Mouse (Mus musculus) erythroid progenitor cell, adult 5-6 weeks (primary cell): ENCODE results near the gene Cdc73. TPM values are rescaled to one million over a fixed set of nuclear protein-coding genes. Genes with fewer than 3 reads are reported as not detected.

Experiments
- ATAC-seq: replicated peaks from 2 replicates; pipeline ENCODE4 v1.8.0; 2016; ENCODE audit warnings: moderate number of reproducible peaks, mild to moderate bottlenecking, moderate TSS enrichment, inconsistent platforms; ENCODE audit not compliant: poor library complexity, low FRiP score, severe bottlenecking
- total RNA-seq, 2 experiments: library from RNA; stranded (forward) in 1 of 2; stranded (reverse) in 1 of 2; fragments of 150-400 nt in 1 of 2; fragments of 186-747, 209-891 nt in 1 of 2; gene quantifications; 2 replicates each; pipeline versions ENCODE4 v1.2.3 to v1.2.4; 2015 to 2017; ENCODE audit warnings: low replicate concordance in 2 of 2

Cdc73 gene
- total RNA-seq, 2 experiments from 2014 or later, result 20.1 to 29.4 TPM

DNA sequence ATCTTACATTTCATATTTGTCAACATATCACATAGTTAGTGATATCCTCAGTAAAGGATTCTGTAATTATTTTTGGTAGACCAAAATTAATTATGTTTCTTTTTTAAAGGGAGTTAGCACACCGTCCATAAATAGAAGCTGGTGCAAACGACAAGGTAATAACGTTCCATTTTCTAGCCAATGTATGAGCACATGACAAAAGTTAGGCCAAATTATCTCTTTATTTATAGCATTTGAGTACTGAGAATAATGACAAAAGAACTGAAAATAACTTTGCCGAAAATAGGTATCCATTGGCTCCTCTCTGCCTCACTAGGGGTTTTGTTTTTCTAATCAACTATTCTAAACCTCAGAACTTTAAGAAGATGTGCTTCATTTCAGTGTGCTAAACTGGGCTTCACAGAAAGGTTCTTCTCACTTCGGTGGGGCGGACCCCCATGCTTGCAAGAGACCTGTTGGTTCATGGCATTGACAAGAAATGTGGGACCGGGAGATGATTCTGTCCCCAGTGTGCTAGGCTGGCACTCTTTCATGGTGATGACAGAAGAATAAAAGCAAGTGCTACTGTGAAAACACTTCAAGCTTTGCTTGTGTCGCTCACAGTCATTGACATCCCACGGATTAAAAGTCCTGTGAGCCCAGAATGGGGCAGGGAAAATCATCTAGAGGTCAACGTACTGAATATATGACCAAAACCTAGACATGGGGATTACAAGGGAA lies 125.7 kb downstream of the Cdc73 start:
- no peak for ATAC-seq

GRCm38 (mm10) chr1:143558235-143558634 lies 144.5 kb downstream of the Cdc73 start:
- ATAC-seq, result no peak

DNA sequence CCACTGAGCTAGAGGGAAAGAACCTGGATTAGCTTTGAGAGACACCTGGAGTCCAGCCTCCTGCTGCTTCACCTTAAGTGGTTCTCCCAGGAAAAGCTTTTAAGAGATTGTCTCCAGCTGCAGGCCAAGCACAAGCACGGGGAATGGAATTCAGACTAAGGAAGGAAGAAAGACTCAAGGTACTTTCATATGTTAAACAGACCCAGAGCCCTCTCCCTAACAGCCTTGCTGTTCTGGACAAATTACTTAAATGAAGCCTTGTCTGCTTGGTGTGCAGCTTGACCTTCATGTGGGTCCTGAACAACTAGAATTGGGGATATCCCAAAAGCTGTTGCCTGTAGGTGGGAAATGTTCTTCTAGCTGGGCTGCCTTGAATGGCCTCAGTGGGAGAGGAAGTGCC lies 147.2 kb downstream of the Cdc73 start:
- ATAC-seq, result no peak

DNA sequence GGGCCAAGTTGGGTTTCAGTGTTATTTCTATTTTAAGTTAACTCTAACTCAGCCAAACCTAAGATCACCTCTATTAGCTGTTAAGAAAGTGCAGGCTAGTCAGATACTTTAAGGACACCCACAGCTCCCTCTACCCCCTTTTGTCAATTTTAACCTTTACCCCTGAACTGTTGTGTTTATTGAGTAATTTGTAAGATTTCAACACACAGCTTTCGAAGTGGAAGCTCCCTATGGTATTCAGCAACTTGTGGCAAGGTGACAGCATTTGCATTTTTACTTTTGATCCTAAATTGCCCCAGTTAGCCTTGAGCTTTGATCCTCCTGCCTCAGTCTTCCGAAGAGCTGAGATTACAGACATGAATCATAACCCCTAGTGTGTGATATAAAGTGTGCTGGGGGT lies 148.1 kb downstream of the Cdc73 start:
- ATAC-seq, result no peak

Other genes starting within 250 kb of the Cdc73 start
- gene B3galt2, start 62.2 kb downstream of the Cdc73 start, total RNA-seq (2015; ENCODE audit: low replicate concordance), result not detected in 2 replicates
- 0.23 and 0.64 TPM in 2 replicates for gene B3galt2, start 62.2 kb downstream of the Cdc73 start, total RNA-seq (2017; ENCODE audit: low replicate concordance)
- gene Glrx2, start 13.4 kb upstream of the Cdc73 start, total RNA-seq (2015; ENCODE audit: low replicate concordance), result 16.3 and 28.5 TPM in 2 replicates
- gene Glrx2, start 13.4 kb upstream of the Cdc73 start, total RNA-seq (2017; ENCODE audit: low replicate concordance), result 8.2 and 19.1 TPM in 2 replicates
- 0.72 TPM in 1 of 2 replicates, not detected in the other for gene Trove2, start 74.2 kb upstream of the Cdc73 start, total RNA-seq (2015; ENCODE audit: low replicate concordance)
- gene Trove2, start 74.2 kb upstream of the Cdc73 start, total RNA-seq (2017; ENCODE audit: low replicate concordance), result 0.51 TPM in 1 of 2 replicates, not detected in the other
- gene Uchl5, start 74.4 kb upstream of the Cdc73 start, total RNA-seq (2015; ENCODE audit: low replicate concordance), result 50.5 and 64.1 TPM in 2 replicates
- gene Uchl5, start 74.4 kb upstream of the Cdc73 start, total RNA-seq (2017; ENCODE audit: low replicate concordance), result 42.4 and 126 TPM in 2 replicates